Mouse (Mus musculus): ENCODE results near the gene Pnp2. TPM values are rescaled to one million over a fixed set of nuclear protein-coding genes. Genes with fewer than 3 reads are reported as not detected.

Gene Pnp2
- total and polyA plus RNA-seq, 2 experiments from 2014 or later: 0.27 to 0.46 TPM

GRCm38 (mm10) chr14:50981837-50982236 lies 26.0 kb downstream of the Pnp2 start:
- H3K27ac ChIP-seq (ENCODE audit: low read depth): no peak overlapping the region
- no peaks in the 10 kb centered on the region; the same call in 1 of the 2 replicates for H3K4me1 ChIP-seq (ENCODE audit: control insufficient read depth, insufficient read depth)
- no peaks in the 10 kb centered on the region for H3K27me3 ChIP-seq (ENCODE audit: control insufficient read depth, insufficient read depth, low read length)
- ATAC-seq (ENCODE audit: insufficient read depth, low read depth) (no peak), DNase-seq (ENCODE audit: low spot score) (no peak)
- 53% methylated on average over 5 of the region's 5 CpGs for WGBS
- H3K9ac ChIP-seq (replicated peaks; ENCODE audit: low read depth, low read length): no peak overlapping the region
- H3K4me2 ChIP-seq (ENCODE audit: low read depth, low read length): no peak overlapping the region
- no peaks in the 10 kb centered on the region for H3K9me3 ChIP-seq (replicated peaks; ENCODE audit: control insufficient read depth, low read length)
- H3K4me3 ChIP-seq (ENCODE audit: low read depth, low read length): no peak overlapping the region
- TF ChIP-seq EP300 (IDR thresholded peaks at IDR 0.05; ENCODE audit: low read depth): no peak
- no peak for TF ChIP-seq CTCF (IDR thresholded peaks at IDR 0.05; ENCODE audit: low read depth)
- no peaks in the 10 kb centered on the region for H3K36me3 ChIP-seq (replicated peaks; ENCODE audit: control insufficient read depth, insufficient read depth, low read length)

- 70% methylated on average over 2 of the region's 2 CpGs for WGBS
- H3K27ac ChIP-seq (ENCODE audit: low read depth): no peak overlapping the region
- DNase-seq (ENCODE audit: low spot score) (no peak), ATAC-seq (ENCODE audit: insufficient read depth, low read depth) (no peak)
- TF ChIP-seq EP300 (IDR thresholded peaks at IDR 0.05; ENCODE audit: low read depth): no peak
- H3K9ac ChIP-seq (replicated peaks; ENCODE audit: low read depth, low read length): no peak overlapping the region
- no peaks in the 10 kb centered on the region for H3K27me3 ChIP-seq (ENCODE audit: control insufficient read depth, insufficient read depth, low read length)
- H3K4me2 ChIP-seq (ENCODE audit: low read depth, low read length): no peak overlapping the region
- no peaks in the 10 kb centered on the region for H3K36me3 ChIP-seq (replicated peaks; ENCODE audit: control insufficient read depth, insufficient read depth, low read length)
- no peaks in the 10 kb centered on the region for H3K9me3 ChIP-seq (replicated peaks; ENCODE audit: control insufficient read depth, low read length)
- H3K4me3 ChIP-seq (ENCODE audit: low read depth, low read length): no peak overlapping the region
- H3K4me1 ChIP-seq (ENCODE audit: control insufficient read depth, insufficient read depth): no peaks in the 10 kb centered on the region
Measured at GRCm38 (mm10) chr14:50987668-50988067, 31.9 kb downstream of the Pnp2 start.

- ATAC-seq (ENCODE audit: insufficient read depth, low read depth) (no peak), DNase-seq (ENCODE audit: low spot score) (no peak)
- Histone ChIP-seq H3K4me3 (ENCODE audit: low read depth, low read length) (no peak overlapping the region), H3K9ac (replicated peaks; ENCODE audit: low read depth, low read length) (no peak overlapping the region), H3K9me3 (replicated peaks; ENCODE audit: control insufficient read depth, low read length) (no peaks in the 10 kb centered on the region), H3K4me2 (ENCODE audit: low read depth, low read length) (no peak overlapping the region), H3K27me3 (ENCODE audit: control insufficient read depth, insufficient read depth, low read length) (no peaks in the 10 kb centered on the region), H3K27ac (ENCODE audit: low read depth) (no peak overlapping the region), H3K36me3 (replicated peaks; ENCODE audit: control insufficient read depth, insufficient read depth, low read length) (no peaks in the 10 kb centered on the region), H3K4me1 (ENCODE audit: control insufficient read depth, insufficient read depth) (no peaks in the 10 kb centered on the region)
- WGBS: 79% methylated on average over 3 of the region's 3 CpGs
- TF ChIP-seq CTCF (IDR thresholded peaks at IDR 0.05; ENCODE audit: low read depth): no peak
- TF ChIP-seq EP300 (IDR thresholded peaks at IDR 0.05; ENCODE audit: low read depth): no peak
Measured at GRCm38 (mm10) chr14:50991037-50991436, 35.2 kb downstream of the Pnp2 start.

GRCm38 (mm10) chr14:50997088-50997487 lies 41.3 kb downstream of the Pnp2 start:
- H3K4me3 ChIP-seq (ENCODE audit: low read depth, low read length): no peak overlapping the region
- 47% methylated on average over 3 of the region's 3 CpGs for WGBS
- DNase-seq (ENCODE audit: low spot score) (no peak), ATAC-seq (ENCODE audit: insufficient read depth, low read depth) (no peak)
- no peaks in the 10 kb centered on the region for H3K27me3 ChIP-seq (ENCODE audit: control insufficient read depth, insufficient read depth, low read length)
- H3K4me2 ChIP-seq (ENCODE audit: low read depth, low read length): no peak overlapping the region
- H3K4me1 ChIP-seq (ENCODE audit: control insufficient read depth, insufficient read depth): no peaks in the 10 kb centered on the region
- TF ChIP-seq CTCF (IDR thresholded peaks at IDR 0.05; ENCODE audit: low read depth): no peak
- TF ChIP-seq EP300 (IDR thresholded peaks at IDR 0.05; ENCODE audit: low read depth): no peak
- peak overlapping the region; percentile 62; the same call in 1 of the 2 replicates for H3K27ac ChIP-seq (ENCODE audit: low read depth)
- no peak overlapping the region for H3K9ac ChIP-seq (replicated peaks; ENCODE audit: low read depth, low read length)
- no peaks in the 10 kb centered on the region for H3K9me3 ChIP-seq (replicated peaks; ENCODE audit: control insufficient read depth, low read length)
- no peaks in the 10 kb centered on the region for H3K36me3 ChIP-seq (replicated peaks; ENCODE audit: control insufficient read depth, insufficient read depth, low read length)

GRCm38 (mm10) chr14:50997999-50998666 lies 42.3 kb downstream of the Pnp2 start:
- H3K27ac ChIP-seq (ENCODE audit: low read depth): peak overlapping the region; percentile 62
- TF ChIP-seq CTCF (IDR thresholded peaks at IDR 0.05; ENCODE audit: low read depth): no peak
- TF ChIP-seq EP300 (IDR thresholded peaks at IDR 0.05; ENCODE audit: low read depth): peak; percentile 83; the same call in 1 of the 2 replicates
- 52% methylated on average over 2 of the region's 2 CpGs for WGBS
- H3K9me3 ChIP-seq (replicated peaks; ENCODE audit: control insufficient read depth, low read length): no peaks in the 10 kb centered on the region
- no peaks in the 10 kb centered on the region for H3K27me3 ChIP-seq (ENCODE audit: control insufficient read depth, insufficient read depth, low read length)
- no peak overlapping the region for H3K9ac ChIP-seq (replicated peaks; ENCODE audit: low read depth, low read length)
- DNase-seq (ENCODE audit: low spot score): peak; percentile 59
- H3K4me3 ChIP-seq (ENCODE audit: low read depth, low read length): no peak overlapping the region
- H3K4me2 ChIP-seq (ENCODE audit: low read depth, low read length): no peak overlapping the region
- ATAC-seq (ENCODE audit: insufficient read depth, low read depth): peak; percentile 68
- H3K36me3 ChIP-seq (replicated peaks; ENCODE audit: control insufficient read depth, insufficient read depth, low read length): no peaks in the 10 kb centered on the region
- no peaks in the 10 kb centered on the region for H3K4me1 ChIP-seq (ENCODE audit: control insufficient read depth, insufficient read depth)
